Mouse (Mus musculus) forebrain, embryonic 10.5 days (tissue): ENCODE data around the gene Cplx1. TPM values are rescaled to one million over a fixed set of nuclear protein-coding genes. Genes with fewer than 3 reads are reported as not detected.
A peak's percentile ranks its signal among the peaks of the same experiment; 100 is the strongest.

Experiments
- DNase-seq: peaks from one replicate; pipeline ENCODE4 v3.0.0-alpha.2; 2017; ENCODE audit warnings: low spot score; ENCODE audit errors: extremely low spot score
- H3K27ac ChIP-seq: fragments of 300-500 bp; sonication (generic); 2 replicates; pipeline ENCODE4 v1.5.1; 2016; ENCODE audit warnings: mild to moderate bottlenecking
- H3K27me3 ChIP-seq: fragments of 300-500 bp; sonication (generic); 2 replicates; pipeline ENCODE4 v1.6.1; 2016; ENCODE audit warnings: mild to moderate bottlenecking; ENCODE audit not compliant: poor library complexity, severe bottlenecking
- H3K36me3 ChIP-seq: fragments of 300-500 bp; sonication (generic); replicated peaks from 2 replicates; pipeline ENCODE4 v1.6.1; 2016; ENCODE audit warnings: mild to moderate bottlenecking, moderate library complexity
- H3K4me1 ChIP-seq: fragments of 300-500 bp; sonication (generic); 2 replicates; pipeline ENCODE4 v1.6.1; 2016
- H3K4me3 ChIP-seq: fragments of 300-500 bp; sonication (generic); 2 replicates; pipeline ENCODE4 v1.5.1; 2016; ENCODE audit warnings: mild to moderate bottlenecking, moderate library complexity
- H3K9me3 ChIP-seq: fragments of 300-500 bp; sonication (generic); 2 replicates; pipeline ENCODE4 v1.6.1; 2016; ENCODE audit warnings: mild to moderate bottlenecking, moderate library complexity
- WGBS: fragments of 180-500 bp; shearing (Covaris S2); methylation state at CpG from one replicate; pipeline ENCODE4 v1.1.7; 2016; 5-methylcytosine and 5-hydroxymethylcytosine counted together
- polyA plus RNA-seq: library from polyadenylated mRNA; unstranded; fragments of >200 nt; fragmentation: Nextera tagmentation; extraction: Ambion mirVana; gene quantifications from 2 replicates; pipeline ENCODE4 v1.2.1, GENCODE M21; 2016

Gene Cplx1
- 2.6 and 2.7 TPM in 2 replicates for polyA plus RNA-seq

DNA sequence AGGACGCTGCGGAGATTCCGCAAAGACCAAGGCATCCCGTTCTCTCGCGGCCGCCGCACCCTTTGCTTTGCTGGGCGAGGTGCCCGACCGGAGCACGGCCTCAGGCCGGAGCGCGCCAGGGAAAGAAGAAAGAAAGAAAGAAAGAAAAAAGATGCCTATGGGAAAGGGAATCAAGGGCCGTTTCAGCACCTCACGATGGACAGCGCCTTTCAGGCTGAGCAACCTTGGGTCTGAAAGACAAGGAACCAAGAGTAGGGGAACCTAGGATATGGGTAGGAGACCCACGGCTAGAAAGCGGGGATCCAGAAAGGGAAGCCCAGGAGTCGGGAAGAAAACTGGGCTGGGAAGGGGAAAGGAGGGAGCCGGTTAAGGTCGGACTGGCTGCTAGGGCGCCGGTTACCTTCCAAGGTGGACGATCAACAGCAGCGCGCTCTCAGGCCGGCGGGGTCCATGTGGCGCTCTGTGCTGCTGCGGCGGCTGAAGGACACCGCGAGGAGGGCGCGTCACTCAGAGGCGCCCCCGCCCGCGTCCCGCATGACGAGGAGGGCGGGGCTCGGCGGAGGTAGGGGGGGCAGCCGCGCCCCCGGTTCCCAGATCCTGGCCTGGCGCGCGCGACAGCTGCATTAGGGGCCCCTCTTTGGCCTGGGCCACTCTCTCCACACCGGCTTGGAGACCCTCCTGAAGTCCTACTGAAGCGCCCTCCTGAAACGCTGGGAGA lies at the start of gene Cplx1:
Cplx1 (minus strand) TSS at position 536 of the 718 bp plus-strand sequence.
- DNase-seq, result peak; percentile 66
- Histone ChIP-seq H3K4me1 (peaks cover 17% of the 10 kb centered on the region), H3K4me3 (peak within 1 kb of the TSS; percentile 57), H3K27me3 (peaks cover 42% of the 10 kb centered on the region), H3K36me3 (no peaks in the 10 kb centered on the region), H3K27ac (no peak within 1 kb of the TSS), H3K9me3 (no peaks in the 10 kb centered on the region)
- under 1% methylated on average over 56 of the region's 56 CpGs for WGBS

GRCm38 (mm10) chr5:108581361-108581891 lies 31.6 kb upstream of the Cplx1 start:
- 87% methylated on average over 3 of the region's 3 CpGs for WGBS

DNA sequence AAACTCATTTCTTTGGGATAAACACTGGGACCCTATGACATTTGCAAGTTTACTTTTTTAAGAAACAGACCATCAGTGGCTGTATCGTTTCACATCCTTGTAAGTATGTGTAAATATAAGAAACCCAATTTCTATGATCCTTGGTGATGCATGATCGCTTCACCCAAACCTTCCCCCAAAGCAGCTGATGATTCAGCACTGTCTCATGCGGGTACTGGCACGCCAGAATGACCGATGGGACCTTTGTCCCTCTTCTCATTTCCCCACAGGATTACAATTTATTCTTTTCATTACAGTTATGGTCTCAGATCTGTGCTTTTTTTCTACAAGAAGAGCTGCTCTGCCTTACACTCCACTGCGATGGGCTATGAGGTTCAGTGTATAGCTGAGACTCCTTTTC lies 23.2 kb upstream of the Cplx1 start:
- Histone ChIP-seq H3K9me3 (no peaks in the 10 kb centered on the region), H3K4me3 (no peak overlapping the region), H3K27ac (no peak overlapping the region), H3K36me3 (peaks cover 99% of the 10 kb centered on the region), H3K27me3 (no peaks in the 10 kb centered on the region), H3K4me1 (no peaks in the 10 kb centered on the region)
- DNase-seq, result no peak
- WGBS, result 97% methylated on average over 6 of the region's 6 CpGs

More at GRCm38 (mm10) chr5:108581361-108581891, 31.6 kb upstream of the Cplx1 start:
- no peak for DNase-seq
- no peaks in the 10 kb centered on the region for H3K27me3 ChIP-seq
- H3K4me3 ChIP-seq, result no peak overlapping the region
- H3K4me1 ChIP-seq, result no peaks in the 10 kb centered on the region
- H3K9me3 ChIP-seq, result no peaks in the 10 kb centered on the region
- peaks cover 96% of the 10 kb centered on the region for H3K36me3 ChIP-seq
- no peak overlapping the region for H3K27ac ChIP-seq

DNA sequence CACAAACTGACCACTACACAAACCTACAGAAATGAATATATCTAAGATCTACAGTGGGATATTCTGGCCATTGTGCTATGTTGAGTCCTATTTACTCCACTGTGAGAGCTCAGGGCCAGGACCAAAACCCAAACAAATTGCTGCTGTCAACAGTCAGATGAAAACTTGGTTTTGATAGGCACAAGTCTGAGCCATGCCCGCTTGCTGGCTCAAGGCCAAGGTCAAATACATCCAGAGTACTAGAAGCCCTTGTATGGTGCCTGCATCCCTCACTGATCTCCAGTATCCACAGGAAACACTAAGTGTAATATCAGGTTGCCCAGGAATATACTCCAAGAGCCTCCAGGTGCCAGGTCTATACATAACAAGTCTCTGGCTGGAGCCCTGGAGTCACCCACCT lies 21.2 kb upstream of the Cplx1 start:
- H3K4me1 ChIP-seq, result no peaks in the 10 kb centered on the region
- no peaks in the 10 kb centered on the region for H3K9me3 ChIP-seq
- peaks cover 97% of the 10 kb centered on the region for H3K36me3 ChIP-seq
- no peak overlapping the region for H3K4me3 ChIP-seq
- 92% methylated on average over 1 of the region's 1 CpGs for WGBS
- DNase-seq, result no peak
- H3K27me3 ChIP-seq, result no peaks in the 10 kb centered on the region
- no peak overlapping the region for H3K27ac ChIP-seq

- no peak for DNase-seq
- no peaks in the 10 kb centered on the region for H3K4me1 ChIP-seq
- WGBS, result 92% methylated on average over 2 of the region's 2 CpGs
- no peaks in the 10 kb centered on the region for H3K27me3 ChIP-seq
- H3K4me3 ChIP-seq, result no peak overlapping the region
- no peak overlapping the region for H3K27ac ChIP-seq
- H3K9me3 ChIP-seq, result no peaks in the 10 kb centered on the region
- H3K36me3 ChIP-seq, result peaks cover 64% of the 10 kb centered on the region
Observed at GRCm38 (mm10) chr5:108567104-108567503, 17.3 kb upstream of the Cplx1 start.

DNA sequence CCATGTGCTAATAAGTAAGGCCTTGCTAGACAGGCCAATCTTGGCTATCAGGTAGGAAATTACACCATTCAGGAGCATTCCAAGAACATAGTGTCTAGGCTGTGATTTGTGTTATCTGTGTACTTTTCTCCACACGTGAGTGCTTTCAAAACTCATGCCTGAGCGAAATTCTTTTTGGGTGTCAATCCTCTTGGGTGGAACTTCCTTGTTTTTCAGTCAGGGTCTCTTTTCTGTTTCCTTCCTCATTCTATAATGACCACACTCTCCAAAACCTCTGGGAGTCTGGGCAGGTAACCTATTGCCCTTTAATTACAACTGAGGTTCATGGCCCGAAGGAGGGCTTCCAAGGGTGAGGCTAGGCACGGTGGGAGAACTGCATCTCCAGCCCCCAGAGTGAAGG lies 16.7 kb upstream of the Cplx1 start:
- H3K36me3 ChIP-seq, result peaks cover 58% of the 10 kb centered on the region
- no peak overlapping the region for H3K27ac ChIP-seq
- no peak overlapping the region for H3K4me3 ChIP-seq
- H3K27me3 ChIP-seq, result no peaks in the 10 kb centered on the region
- DNase-seq, result no peak
- 92% methylated on average over 4 of the region's 4 CpGs for WGBS
- no peaks in the 10 kb centered on the region for H3K9me3 ChIP-seq
- no peaks in the 10 kb centered on the region for H3K4me1 ChIP-seq

DNA sequence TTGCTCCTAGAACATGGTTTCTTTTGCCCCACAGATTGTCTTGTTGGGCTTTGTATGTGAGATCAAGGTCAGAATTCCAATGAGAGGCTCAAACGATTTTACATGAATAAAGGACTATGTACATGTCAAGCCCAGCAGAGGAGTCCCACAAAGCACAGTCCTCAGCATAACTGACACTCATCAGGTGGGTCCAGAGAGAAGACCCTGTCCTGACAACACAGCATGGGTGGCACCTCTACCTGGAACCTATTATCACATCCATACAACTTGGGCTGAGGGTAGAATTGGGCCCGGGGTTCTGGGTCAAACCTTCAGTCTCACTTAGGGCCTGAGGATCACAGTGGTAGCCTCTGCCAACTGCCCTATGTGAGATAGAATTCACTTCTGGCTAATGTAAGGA lies 15.6 kb upstream of the Cplx1 start:
- Histone ChIP-seq H3K36me3 (peaks cover 47% of the 10 kb centered on the region), H3K4me3 (no peak overlapping the region), H3K27me3 (no peaks in the 10 kb centered on the region), H3K27ac (no peak overlapping the region), H3K4me1 (no peaks in the 10 kb centered on the region), H3K9me3 (no peaks in the 10 kb centered on the region)
- DNase-seq, result no peak
- 96% methylated on average over 2 of the region's 2 CpGs for WGBS

- DNase-seq, result no peak
- Histone ChIP-seq H3K36me3 (peaks cover 36% of the 10 kb centered on the region), H3K27me3 (no peaks in the 10 kb centered on the region), H3K9me3 (no peaks in the 10 kb centered on the region), H3K4me3 (no peak overlapping the region), H3K4me1 (no peaks in the 10 kb centered on the region), H3K27ac (no peak overlapping the region)
- 90% methylated on average over 3 of the region's 3 CpGs for WGBS
Observed at GRCm38 (mm10) chr5:108564346-108564745, 14.5 kb upstream of the Cplx1 start.

DNA sequence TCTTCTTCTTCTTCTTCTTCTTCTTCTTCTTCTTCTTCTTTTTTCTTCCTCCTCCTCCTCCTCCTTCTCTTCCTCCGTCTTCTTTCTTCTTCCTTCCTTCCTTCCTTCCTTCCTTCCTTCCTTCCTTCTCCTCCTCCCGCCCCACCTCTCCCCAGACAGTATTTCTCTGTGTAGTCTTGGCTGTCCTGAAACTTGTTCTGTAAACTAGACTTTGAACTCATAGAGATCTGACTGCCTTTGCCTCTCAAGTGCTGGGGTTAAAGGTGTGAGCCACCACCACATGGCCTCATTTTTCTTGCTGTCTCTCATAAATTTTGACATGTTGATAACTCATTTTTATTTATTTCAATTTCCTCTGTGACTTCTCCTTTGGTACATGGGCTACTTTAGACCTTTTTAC lies 12.7 kb upstream of the Cplx1 start:
- no peak for DNase-seq
- 92% methylated on average over 2 of the region's 2 CpGs for WGBS
- H3K27ac ChIP-seq, result no peak overlapping the region
- H3K36me3 ChIP-seq, result peaks cover 18% of the 10 kb centered on the region
- H3K4me3 ChIP-seq, result no peak overlapping the region
- H3K9me3 ChIP-seq, result no peaks in the 10 kb centered on the region
- H3K27me3 ChIP-seq, result no peaks in the 10 kb centered on the region
- H3K4me1 ChIP-seq, result no peaks in the 10 kb centered on the region

- H3K27me3 ChIP-seq, result no peaks in the 10 kb centered on the region
- no peak overlapping the region for H3K27ac ChIP-seq
- no peaks in the 10 kb centered on the region for H3K4me1 ChIP-seq
- H3K4me3 ChIP-seq, result no peak overlapping the region
- 88% methylated on average over 4 of the region's 4 CpGs for WGBS
- DNase-seq, result no peak
- H3K36me3 ChIP-seq, result no peaks in the 10 kb centered on the region
- H3K9me3 ChIP-seq, result no peaks in the 10 kb centered on the region
Observed at GRCm38 (mm10) chr5:108556986-108557385, 7.2 kb upstream of the Cplx1 start.

DNA sequence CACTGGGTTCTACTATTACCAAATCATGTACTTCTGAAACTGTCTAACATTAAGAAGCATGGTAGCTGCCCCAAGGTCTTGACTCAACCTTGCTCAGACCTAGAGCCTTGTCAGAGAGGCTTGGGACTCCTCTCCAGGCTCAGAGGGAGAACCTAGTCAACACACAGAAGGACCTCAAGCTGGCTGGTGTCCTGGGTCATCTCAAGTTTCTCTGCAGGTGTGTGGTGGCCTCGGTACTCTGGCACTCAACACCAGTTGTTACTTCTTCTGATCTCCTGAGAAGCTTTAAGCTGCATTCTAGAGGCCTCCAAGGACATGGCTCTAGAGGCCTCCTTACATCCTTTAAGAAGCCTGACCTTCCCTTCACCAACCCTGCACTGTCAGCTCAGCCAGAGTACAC lies 4.2 kb upstream of the Cplx1 start:
- peaks cover 27% of the 10 kb centered on the region for H3K27me3 ChIP-seq
- no peaks in the 10 kb centered on the region for H3K9me3 ChIP-seq
- no peak overlapping the region for H3K4me3 ChIP-seq
- H3K36me3 ChIP-seq, result no peaks in the 10 kb centered on the region
- peaks cover 15% of the 10 kb centered on the region for H3K4me1 ChIP-seq
- H3K27ac ChIP-seq, result no peak overlapping the region
- no peak for DNase-seq
- 72% methylated on average over 1 of the region's 1 CpGs for WGBS

GRCm38 (mm10) chr5:108550207-108550594 lies 377 bp upstream of the Cplx1 start:
- Histone ChIP-seq H3K4me3 (peak overlapping the region; percentile 57), H3K9me3 (no peaks in the 10 kb centered on the region), H3K27me3 (peaks cover 42% of the 10 kb centered on the region), H3K4me1 (peaks cover 17% of the 10 kb centered on the region), H3K27ac (no peak overlapping the region), H3K36me3 (no peaks in the 10 kb centered on the region)
- under 1% methylated on average over 16 of the region's 16 CpGs for WGBS
- DNase-seq, result no peak

DNA sequence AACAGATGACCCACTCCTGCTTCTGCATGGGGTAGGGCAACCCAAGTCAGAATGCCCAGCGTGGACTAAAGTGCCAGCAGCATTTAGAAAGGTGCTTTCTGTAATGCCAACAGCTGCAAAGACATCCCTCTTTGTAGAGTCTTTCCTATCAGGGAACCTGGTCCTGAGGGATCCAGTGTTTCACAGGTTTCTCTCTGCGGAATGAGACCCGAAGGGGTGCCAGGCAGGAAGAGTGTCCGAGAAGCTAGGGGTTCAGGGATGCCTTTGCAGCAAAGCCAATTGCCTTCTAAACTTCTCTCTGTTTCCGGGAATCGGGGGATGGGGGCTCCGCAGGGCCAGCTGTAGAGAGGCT lies 711 bp downstream of the Cplx1 start:
- no peak for DNase-seq
- Histone ChIP-seq H3K27ac (no peak overlapping the region), H3K4me3 (peak overlapping the region; percentile 57), H3K4me1 (peaks cover 17% of the 10 kb centered on the region), H3K27me3 (peaks cover 42% of the 10 kb centered on the region), H3K9me3 (no peaks in the 10 kb centered on the region), H3K36me3 (no peaks in the 10 kb centered on the region)
- WGBS, result 18% methylated on average over 7 of the region's 7 CpGs
